Mouse (Mus musculus): ENCODE results near the gene Pi16.
A peak's percentile ranks its signal among the peaks of the same experiment; 100 is the strongest.
"Not testable (repeated sequence)": the region's sequence is repeated elsewhere in the genome, so short reads cannot be mapped to it uniquely, and the experiment has no call there.

Gene Pi16

DNA sequence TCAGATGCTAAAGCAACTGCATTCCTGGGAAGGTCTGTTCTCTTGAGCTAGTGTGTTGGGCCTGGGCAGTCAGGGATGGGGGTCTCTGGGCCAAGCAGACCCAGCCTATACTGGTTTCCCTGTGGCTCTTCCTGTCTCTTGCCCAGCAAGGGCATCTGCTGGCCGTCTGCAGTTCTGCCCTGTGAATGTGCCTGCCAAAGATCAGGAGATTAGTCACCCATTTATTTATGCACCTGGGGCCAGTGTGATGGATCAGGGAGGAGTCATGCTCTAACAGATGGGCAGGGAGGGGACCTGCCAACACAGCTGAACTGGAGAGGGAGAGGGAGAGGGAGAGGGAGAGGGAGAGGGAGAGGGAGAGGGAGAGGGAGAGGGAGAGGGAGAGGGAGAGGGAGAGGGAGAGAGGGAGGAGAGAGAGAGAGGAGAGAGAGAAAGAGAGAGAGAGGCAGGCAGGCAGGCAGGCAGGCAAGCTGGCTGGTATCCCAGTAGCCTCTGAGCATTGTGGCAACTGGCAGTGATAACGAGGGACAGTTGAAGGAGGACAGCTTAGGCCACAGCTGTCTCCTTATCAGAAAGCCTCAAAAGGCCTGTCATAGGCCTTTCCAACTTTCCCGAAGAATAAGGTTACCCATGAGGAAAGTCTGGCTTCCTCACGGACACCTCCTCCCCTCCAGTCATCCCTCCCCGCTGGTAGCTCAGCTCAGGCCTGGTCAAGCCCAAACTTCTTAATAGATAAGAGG is 13.4 kb downstream of the Pi16 start:
- no peak for DNase-seq (ENCODE audit: low spot score)

DNA sequence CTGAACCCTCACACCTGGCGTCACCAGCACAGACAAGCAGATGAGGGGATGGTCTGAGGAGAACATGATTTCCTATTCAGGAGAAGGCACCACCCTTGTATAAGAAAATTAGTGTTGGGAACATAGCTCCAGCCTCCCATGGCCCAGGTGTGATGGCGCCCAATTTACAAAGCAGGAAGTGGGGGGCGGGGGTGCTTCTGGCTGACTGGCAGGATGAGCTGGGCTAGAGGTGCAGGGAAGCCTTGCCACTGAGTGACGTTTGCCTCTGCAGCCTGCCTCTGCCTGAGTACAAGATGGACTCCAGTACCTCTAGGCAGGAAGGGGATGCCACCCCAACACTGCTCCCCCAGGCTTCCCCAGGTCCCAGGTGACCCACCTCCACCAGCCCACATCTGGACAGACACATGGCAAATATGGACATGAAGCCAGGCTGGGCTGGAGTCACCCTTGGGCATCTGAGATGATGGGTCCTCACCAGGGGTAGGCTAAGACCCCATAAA is 14.8 kb downstream of the Pi16 start:
- no peak for DNase-seq (ENCODE audit: low spot score)

- DNase-seq (ENCODE audit: low spot score), result no peak
Measured at GRCm38 (mm10) chr17:29336266-29336990, 18.9 kb downstream of the Pi16 start.

DNA sequence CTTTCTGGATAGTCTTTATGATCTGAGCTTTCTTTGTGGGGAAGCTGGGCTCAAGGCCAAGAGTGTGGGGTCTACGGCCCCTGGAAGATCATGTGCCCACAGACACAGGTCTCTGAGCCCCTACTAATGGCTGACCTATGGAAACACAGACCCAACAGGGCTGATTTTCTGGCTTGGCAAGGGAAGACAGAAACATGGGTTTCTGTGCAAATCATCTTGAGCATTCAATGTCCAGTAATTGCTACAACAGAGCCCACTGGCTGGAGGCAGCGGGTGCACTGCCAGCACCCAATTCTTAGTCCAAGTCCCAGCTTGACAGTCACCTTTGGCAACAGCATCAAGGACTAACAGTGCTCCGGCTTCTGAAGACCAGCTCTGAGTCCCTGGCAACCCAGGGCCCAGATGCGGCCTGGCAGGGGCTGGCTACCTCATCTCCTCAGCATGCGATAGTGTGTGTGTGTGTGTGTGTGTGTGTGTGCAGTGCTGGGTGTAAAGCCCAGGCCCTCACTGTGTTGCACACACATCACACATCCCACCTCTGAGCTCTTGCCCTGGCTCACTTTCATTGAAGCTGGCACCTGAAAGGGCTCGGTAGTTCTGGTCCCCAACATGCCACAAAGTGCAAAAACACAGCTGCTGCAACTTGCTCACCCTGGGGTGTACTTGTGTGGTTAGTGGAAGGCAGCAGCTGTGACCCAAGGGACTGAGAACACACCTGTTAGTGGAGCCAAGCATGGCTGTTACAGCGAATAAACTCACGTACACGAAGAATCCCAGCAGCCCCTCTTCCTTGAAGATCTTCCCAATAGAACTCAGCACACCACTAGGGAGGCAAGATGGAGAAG is 20.7 kb downstream of the Pi16 start:
- no peak for DNase-seq (ENCODE audit: low spot score)

DNA sequence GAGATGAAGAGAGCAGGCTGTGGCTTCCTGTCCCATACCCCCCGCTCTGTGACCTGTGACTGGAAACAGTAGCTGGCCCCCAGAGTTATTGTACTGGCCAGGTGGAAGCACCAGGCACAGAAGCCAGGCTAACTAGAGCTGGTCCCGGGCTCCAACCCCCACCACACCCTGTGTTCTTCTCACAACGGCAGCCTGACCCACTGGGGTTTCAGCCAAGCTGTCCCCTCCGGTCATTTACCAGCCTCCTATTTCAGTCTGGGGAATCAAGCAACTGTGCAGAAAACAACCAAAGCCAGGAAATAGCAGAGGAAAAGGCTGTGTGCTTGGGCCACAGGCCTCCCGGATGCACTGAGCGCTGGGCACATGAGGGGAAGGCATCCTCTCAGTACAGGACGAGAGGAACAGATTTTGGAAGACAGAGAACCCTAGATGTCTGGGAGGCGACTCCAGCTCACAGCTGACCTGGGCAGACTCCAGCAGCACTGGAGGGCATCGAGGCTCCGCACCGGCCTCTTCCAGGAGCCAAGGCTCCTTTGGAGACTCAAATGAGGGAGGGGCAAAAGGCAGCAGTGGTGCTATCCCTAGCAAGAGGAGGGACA is 21.8 kb downstream of the Pi16 start:
- no peak for DNase-seq (ENCODE audit: low spot score)

DNA sequence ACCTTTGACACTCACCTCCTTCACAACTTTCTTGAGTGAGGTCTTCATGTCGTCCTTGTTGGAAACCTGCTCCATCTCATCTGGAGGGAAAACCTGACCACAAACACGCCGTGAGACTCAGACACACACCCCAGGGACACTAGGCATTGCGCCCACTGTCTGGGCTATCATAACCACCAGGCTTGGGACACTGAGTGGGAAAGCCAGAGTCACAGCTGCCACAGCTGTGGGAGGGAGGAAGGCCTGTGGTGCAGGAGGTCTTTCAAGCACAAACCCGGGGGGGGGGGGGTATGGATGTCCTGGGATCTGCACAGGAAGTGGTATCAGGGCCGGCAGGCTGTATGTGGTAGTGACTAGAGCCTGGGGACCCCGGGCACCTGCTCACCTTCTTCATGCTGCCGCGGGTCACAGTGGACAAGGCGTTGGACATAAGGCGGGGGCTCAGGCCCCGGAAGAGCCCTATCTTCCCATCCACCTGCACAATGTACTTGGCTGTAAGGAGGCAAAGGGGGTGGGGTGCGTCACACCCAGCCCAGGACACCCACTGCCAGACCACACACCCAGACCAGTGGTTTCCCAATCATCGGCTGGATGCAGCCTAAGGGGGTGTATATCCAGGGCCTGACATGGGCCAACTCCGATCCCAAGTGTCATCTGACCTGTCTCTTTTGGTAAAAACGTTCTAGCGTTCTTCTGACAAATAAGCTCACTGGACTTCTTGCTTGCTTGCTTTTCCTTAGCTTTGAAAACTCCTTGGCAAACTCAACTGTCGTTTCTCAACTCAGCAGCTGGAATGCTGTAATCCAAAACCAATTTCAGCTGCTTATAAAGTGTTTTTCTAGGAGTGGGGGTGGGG is 23.2 kb downstream of the Pi16 start:
- DNase-seq (ENCODE audit: low spot score), result no peak

- DNase-seq (ENCODE audit: low spot score), result no peak
Measured at GRCm38 (mm10) chr17:29341591-29342003, 24.1 kb downstream of the Pi16 start.

DNA sequence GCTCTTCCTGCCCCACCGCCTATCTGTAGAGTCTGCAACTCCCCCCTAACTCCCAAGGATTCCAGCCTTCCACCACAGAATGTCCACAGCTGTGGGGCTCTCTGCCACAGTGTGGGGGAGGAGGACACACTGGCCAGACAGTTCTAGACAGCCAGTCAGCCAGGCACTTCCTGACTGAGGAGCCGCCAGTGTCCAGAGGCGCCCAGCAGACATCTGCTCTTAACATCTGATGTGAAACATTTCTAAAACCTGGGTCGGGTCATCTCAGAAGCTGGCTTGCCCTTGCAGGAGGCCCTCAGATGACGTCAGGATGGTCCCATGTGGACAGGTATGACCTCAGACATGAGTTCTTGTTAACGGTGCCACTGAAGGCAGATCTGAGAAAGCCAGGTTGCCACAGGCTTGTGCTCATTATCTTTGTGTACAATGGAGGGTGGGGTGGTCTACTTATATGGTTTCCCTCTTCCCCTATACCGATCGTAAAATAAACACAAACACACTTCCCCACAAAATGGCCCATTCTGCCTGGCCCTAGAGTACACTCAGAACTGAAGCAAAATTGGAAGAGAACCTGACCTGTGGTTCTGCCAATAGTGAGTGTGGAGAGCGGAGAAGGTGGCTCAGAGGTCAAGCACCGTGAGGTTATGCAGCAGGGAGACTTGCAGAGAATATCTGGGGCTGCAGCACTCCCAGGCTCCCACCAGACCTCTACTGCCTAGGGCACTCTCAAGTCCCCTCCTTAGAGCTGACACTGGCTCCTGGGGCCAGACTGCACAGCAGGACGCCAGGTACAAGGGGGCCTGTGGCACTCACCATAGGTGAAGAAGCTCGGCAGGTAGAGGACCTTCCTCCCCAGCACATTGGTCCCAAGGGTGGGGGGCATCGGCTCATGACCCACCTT is 24.8 kb downstream of the Pi16 start:
- no peak for DNase-seq (ENCODE audit: low spot score)

GRCm38 (mm10) chr17:29343241-29343640 is 25.8 kb downstream of the Pi16 start:
- DNase-seq (ENCODE audit: low spot score), result no peak

GRCm38 (mm10) chr17:29345272-29345671 is 27.8 kb downstream of the Pi16 start:
- DNase-seq (ENCODE audit: low spot score), result no peak

- DNase-seq (ENCODE audit: low spot score), result no peak
Measured at GRCm38 (mm10) chr17:29346496-29347125, 29.1 kb downstream of the Pi16 start.

DNA sequence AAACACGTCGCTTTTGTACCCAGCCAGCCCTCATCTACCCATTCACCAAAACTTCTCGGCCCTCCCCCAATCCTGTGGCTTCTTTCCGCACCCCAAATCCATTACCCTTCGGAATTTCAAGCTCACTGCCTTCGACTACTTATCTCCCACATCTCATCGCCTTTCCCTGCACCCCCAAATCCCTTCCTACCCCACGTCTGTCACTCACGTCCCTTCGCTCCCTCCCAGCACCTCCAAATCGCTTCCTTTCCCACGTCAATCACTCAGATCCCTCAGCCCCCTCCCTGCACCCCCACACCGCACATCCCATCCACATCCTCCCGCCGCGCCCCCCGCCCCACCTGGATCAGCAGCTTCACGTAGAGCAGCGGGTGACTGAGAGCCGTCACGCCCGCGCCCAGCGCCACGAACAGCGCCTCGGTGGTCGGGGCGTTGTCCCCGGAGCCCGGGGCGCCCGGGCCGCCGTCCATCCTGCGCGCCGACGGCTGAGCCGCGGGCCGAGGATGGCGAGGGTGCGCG is 29.7 kb downstream of the Pi16 start:
- DNase-seq (ENCODE audit: low spot score), result no peak

GRCm38 (mm10) chr17:29347645-29348256 is 30.3 kb downstream of the Pi16 start, which contains the start of gene Mtch1:
TSS of gene Mtch1 (minus strand) at chr17:29347934.
- DNase-seq (ENCODE audit: low spot score), result peak; percentile 99

DNA sequence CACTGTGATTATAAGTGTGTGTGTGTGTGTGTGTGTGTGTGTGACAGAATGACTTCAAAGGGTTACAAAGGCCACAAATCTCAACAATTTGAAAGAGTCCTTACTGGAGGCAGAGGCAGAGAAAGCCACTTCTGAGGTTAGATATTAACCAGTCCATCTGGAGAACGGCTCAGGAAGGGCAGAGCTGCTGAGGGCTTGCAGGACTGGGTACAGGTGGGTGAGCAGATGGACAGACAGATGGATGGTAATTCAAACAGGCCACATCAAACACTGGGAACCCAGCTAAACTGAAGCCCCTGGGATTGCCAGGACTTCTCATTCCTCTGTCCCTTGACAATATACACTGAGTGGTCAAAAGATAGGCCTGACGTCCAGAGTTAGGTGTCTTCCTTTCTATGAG is 31.5 kb downstream of the Pi16 start:
- DNase-seq (ENCODE audit: low spot score), result no peak

DNA sequence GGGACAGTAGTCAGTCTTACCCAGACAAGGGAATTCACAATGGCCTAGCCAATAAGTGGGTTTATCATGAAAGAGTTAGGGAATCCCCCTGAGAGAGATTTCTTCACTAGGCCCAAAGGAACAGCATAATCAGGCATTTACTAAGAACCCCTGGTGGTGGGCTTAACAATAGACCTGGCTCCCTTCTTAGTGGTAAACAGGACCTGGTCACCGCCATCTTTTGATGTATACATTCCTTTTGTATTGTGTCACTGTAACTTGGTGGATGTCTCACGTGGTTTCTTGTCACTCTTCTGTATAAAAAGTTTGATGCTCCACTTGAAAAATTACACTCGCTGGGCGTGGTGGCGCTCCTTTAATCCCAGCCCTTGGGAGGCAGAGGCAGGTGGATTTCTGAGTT is 33.6 kb downstream of the Pi16 start:
- DNase-seq (ENCODE audit: low spot score), result not testable (repeated sequence)

- no peak for DNase-seq (ENCODE audit: low spot score)
Measured at GRCm38 (mm10) chr17:29355461-29355840, 38.0 kb downstream of the Pi16 start.

DNA sequence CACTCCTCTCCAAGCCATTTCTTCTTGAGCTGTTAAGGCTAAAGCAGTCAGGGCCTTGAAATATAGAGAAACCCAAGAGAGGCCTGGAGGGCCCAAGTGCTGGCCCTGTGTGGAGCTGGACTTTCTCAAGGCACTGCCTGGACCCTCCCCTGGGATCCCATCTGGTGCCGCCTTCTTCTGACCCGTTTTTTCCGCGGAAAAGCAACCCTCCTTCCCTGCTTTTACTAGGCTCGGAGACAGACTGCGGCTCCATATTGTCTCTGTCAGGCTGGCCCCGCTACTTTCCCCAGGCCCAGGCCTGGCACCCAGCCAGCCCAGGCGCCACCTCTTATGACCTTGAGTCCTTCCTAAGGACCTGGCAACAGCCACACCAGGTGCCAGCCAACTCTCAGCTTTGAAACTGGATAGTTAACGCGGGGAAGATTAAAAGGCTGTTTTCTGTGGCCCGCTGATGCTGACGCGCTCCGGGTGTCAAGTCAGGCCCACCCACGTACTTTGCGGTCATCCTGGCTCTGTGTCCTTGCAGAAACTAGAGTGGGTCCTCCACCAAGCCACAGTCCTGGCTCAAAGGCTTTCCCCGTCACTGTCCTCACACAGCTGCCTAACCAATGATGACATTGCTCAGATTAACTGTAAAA is 38.5 kb downstream of the Pi16 start:
- no peak for DNase-seq (ENCODE audit: low spot score)

DNA sequence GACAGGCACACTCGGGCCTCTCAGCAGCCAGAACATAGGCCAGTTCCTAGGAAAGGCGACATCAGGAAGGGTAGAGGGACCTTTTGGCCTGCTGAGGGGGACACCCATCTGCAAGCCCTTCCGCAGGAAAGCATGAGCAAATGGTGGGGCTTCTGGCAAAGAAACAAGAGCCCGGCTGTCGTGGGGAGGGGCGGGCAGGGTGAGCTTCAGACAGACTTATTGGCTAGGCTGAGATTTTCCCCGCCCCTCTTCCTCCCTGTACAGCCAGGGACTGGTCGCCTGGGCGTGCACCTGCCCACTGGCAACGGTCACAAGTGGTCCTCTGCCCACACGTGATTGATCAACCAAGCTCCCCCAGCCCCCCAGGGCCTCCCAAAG is 39.0 kb downstream of the Pi16 start:
- DNase-seq (ENCODE audit: low spot score), result no peak

All from spleen, adult 12 weeks (tissue).